Mouse (Mus musculus): ENCODE measurements at regions not wholly inside any gene's neighbourhood (a gene's known extent, or its start where the extent isn't known, plus 50 kb on each side); places are given as distances from the start of the nearest gene placed in this dataset.
A peak's percentile ranks its signal among the peaks of the same experiment; 100 is the strongest.

- peak; percentile 76 for TF ChIP-seq CTCF (IDR thresholded peaks at IDR 0.05)
- no peak for TF ChIP-seq POLR2A (IDR thresholded peaks at IDR 0.05; ENCODE audit: insufficient read depth, low read depth, low read length)
Measured at GRCm38 (mm10) chr1:164744955-164745608, 51.4 kb upstream of the Dpt start.

Measured in heart, adult 2 months (tissue).